Mouse (Mus musculus) heart, postnatal 4 days (tissue): ENCODE data around the gene C130026I21Rik. TPM values are rescaled to one million over a fixed set of nuclear protein-coding genes. Genes with fewer than 3 reads are reported as not detected.
"Not testable (repeated sequence)": the region's sequence is repeated elsewhere in the genome, so short reads cannot be mapped to it uniquely, and the experiment has no call there.

ENCODE experiments used
- DNase-seq: peaks from one replicate; pipeline ENCODE4 v3.0.0; 2021
- total RNA-seq, 2 experiments: library from RNA; stranded (reverse); gene quantifications; 2 replicates each; pipeline ENCODE4 v1.2.3; 2021

C130026I21Rik gene
- total RNA-seq, 2 experiments from 2014 or later = 0.68 to 1.2 TPM

DNA sequence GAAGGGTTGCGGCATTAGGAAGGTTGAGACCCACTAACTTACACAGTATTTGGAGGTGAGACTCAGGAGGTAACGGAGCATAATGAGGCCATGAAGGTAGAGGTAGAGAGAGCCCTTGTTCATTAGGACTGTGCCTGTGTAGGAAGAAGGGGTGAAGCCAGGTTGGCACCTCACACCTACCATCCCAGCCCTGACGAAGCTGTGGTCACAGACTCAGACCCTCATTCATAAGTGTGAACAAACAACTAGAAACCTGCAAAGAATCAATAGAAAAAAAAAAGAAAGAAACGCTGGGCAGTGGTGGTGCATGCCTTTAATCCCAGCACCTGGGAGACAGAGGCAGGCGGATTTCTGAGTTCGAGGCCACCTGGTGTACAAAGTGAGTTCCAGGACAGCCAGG is 152.0 kb downstream of the C130026I21Rik start:
- DNase-seq = not testable (repeated sequence)

DNA sequence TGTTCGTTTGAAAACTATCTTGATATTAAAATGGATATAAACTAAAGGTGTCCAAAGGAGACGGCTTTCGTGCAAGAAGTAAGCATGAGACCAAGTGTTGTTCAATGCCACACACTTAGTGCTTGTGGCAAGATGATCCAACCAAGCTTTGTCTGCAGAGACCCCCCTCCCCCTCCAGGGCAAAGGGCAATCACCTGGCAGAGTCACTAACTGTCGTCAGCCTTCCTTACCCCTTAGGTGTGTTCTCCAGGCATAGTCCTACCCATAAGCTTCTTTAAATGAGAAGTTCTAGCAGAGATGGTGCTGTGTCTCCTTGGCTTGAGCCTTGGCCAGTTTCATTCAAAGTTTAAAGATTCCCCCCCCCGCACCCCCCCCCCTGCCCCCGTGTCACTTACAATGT is 152.8 kb downstream of the C130026I21Rik start:
- peak; percentile 18 for DNase-seq

DNA sequence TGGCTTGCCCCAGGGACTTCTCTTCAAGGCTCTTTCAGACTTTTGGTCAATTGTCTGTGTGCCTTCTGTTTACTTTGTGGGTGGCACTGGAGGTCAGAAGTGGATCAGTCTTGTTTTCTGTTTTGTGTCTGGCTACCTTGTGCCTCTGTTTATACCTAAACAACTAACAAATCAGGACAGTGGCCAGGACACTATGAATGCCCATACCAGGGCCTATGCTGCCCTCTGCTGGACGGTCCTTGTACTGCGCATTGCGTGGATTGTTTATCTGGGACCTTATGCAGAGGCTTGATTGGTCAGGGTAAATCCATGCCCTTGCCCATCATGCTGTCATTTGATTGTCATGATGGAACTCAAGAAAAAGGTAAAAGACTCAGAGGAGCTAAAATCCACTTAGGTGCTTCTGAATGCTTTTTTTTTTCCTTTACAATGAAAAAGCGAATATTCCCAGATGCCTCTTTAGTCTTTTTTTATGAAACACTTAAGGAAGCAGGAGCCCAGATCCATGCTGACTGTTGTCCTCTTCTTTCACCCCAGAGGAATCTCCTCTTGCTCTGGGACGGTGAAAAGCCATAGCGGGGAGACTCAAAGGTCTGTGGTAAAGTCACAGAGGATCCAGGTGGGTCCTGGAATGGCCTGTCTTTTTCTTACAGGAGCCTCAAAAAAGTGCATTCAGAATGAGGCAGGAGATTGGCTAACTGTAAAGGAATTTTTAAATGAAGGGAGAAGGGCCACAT is 155.5 kb downstream of the C130026I21Rik start:
- DNase-seq = peak; percentile 42

DNA sequence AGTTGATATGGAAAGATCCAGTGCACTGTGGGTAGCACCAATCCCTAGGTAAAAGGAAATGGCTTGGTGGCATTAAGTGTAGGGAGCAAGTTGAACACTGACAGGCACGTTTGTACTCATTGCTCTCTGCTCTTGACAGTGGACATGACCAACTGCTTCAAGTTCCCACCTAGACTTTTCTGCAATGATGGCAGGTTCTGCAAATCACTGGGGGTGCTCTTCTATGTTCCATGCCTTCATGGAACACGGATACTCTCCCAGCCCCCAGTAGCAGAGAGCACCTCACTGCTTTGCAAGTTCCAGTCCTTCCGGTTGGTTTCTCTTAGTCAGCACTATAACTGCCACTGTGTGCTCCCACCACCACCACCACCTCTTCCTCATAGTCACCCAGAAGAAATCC is 156.3 kb downstream of the C130026I21Rik start:
- not testable (repeated sequence) for DNase-seq

DNA sequence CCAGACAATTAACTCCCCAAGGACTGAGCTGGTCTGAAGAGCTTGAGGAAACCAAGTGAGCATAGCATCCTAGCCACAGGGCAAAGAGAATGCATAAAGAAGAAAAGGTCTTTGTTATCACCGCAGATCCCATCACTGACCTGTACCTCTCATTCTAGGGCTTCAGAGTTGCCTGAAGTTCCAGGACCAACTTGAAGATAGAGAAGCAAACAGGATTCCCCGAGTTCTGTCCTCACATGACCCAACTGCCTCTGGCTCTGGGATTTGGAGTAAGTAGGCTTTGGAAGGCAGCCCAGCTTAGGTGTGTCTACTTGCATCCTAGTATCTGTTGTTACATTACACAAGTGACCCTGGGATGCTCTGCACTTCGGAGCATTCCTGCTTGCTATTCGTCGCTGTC is 157.5 kb downstream of the C130026I21Rik start:
- DNase-seq = not testable (repeated sequence)

DNA sequence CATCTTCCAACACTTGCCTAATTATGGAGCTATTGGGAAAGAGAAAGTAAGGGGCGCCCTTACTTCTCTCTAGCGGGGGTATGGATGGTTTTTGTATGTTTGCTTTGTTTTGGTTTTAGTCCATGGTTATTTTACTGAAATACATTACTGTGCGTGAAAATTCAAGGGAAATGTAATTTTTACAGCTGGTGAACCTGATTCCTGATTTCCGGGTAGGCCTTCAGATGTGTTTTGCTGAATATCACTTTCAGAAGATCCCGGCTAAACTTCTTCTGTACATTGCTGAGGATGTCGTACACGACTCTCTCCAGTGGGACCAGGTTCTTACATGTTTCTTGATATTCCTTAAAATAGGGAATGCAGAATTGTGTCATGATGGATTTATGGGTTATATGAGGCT is 158.1 kb downstream of the C130026I21Rik start:
- not testable (repeated sequence) for DNase-seq

DNA sequence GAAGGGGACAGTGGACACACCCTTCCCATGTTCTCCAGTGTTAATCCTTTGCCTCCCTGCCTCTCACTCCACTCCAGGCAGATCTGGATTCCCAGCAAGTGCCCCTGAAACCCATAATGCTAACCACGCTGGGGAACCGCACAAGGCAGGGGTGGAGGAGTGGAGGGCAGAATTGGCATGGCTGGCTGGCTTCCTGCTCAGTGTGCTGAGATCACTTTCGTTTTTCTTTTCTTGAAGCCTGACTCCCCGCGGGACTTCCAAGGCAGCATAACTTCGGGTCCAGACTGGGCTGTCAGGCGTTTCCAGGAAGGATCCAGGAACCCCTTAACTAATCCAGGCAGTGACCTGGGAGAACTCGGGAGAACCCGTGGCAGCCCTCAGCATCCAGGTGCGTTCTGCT is 158.8 kb downstream of the C130026I21Rik start:
- DNase-seq = peak; percentile 14

DNA sequence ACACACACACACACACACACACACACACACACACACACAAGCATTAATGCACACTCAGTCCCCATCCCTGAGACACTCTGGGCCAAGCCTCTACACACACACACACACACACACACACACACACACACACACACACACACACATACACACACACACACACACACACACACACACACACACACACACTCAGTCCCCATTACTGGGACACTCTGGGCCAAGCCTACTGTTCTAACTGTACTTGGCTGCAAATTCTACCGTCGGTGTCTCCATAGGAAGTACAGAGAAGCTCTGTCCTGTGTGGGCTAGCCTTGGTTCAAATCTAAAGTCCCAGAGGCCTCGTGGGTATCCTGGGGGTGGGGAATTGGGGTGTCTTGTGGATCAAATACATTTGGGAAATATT is 159.5 kb downstream of the C130026I21Rik start:
- not testable (repeated sequence) for DNase-seq

DNA sequence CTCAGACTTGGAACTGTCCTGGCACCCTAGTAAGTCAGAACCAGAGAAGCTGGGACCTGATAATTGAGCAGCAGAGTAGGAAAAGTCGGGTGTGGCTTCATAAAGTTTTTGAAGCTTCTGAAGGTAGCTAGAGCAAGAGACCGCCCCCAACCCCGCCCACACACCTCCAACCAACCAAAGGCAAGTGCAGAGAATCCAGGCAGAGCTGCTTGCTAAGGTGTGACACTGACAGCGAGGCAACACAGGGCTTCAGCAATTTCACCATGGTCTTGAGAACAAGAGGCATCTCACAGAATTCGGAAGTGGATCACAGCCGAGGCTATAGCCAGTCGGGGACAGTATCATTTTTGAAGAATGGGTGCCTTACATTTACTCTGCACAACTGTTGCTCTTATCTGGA is 160.6 kb downstream of the C130026I21Rik start, which contains the start of gene A530032D15Rik:
Gene A530032D15Rik (minus strand): TSS at position 101 of the 400 bp plus-strand sequence.
- not testable (repeated sequence) for DNase-seq

DNA sequence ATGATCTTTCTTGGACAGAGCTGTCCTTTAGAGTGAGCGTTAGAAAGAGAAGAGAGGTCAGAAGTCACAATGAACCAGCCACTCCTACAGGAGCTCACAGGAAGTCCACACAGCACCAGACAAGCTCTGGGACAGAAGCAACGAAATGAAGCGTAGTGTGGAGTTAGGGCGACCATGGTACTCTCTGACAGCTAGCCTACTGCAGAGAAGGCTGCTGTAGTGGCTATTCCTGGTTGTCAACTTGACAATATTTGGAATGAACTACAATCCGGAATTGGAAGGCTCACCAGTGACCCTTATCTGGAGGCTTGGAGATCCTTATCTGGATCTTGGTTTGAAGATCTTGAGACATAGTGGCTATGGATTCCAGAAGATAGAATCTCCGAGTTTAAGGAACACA is 164.4 kb downstream of the C130026I21Rik start:
- not testable (repeated sequence) for DNase-seq

DNA sequence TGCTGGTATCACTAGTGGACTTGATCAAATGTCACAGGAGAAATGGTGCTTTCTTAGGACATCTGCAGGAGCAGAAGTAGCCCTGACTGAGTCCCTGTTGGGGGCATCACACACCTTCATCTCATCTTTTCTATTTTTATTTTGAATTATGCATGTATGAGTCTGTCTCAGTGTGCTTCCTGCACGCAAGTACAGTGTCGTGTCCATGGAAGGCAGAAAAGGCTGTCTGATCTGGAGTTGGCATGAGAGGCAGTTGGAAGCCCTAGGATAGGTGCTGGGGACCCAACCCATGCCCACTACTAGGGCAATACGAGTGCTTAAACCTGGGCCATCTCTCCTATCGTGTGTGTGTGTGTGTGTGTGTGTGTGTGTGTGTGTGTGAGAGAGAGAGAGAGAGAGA is 165.0 kb downstream of the C130026I21Rik start:
- peak; percentile 7 for DNase-seq

DNA sequence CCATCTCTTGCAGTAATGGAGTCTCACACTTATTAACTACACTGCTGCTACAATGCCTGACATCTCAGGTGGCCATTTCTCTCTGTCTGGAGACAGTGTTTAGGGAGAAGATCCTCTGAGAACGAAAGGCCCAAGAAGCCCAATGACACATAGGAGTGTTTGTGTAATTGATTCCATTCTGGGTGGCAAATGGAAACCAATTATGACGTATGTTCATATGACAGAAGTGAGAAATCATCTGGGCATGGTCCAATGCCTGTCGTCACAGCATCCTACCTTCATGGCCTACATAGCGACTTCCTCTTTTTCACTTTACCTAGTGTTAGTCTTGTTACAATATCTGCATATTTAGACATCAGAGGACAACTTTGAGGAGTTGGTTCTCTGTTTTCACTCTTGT is 168.6 kb downstream of the C130026I21Rik start:
- DNase-seq = not testable (repeated sequence)

DNA sequence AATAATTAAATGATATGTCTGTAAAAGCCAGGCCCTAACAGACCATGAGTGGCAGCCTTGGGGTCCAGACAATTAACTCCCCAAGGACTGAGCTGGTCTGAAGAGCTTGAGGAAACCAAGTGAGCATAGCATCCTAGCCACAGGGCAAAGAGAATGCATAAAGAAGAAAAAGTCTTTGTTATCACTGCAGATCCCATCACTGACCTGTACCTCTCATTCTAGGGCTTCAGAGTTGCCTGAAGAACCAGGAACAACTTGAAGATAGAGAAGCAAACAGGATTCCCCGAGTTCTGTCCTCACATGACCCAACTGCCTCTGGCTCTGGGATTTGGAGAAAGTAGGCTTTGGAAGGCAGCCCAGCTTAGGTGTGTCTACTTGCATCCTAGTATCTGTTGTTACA is 170.5 kb downstream of the C130026I21Rik start, which contains the start of gene Gm10553:
Gene Gm10553 (plus strand): TSS at position 301 of the 400 bp plus-strand sequence.
- DNase-seq = not testable (repeated sequence)

DNA sequence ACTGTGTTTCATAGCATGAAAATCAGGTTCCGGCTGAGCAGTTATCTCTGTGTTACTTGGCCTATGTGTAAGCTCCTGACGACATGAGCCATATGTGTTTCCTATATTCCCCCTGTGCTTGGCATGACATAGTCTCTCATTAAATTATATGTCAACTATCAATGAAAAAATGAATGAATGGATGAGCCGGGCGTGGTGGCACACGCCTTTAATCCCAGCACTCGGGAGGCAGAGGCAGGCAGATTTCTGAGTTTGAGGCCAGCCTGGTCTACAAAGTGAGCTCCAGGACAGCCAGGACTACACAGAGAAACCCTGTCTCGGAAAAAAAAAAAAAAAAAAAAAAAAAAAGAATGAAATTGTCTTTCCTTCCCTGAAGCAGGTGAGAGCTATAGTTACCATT is 171.3 kb downstream of the C130026I21Rik start:
- not testable (repeated sequence) for DNase-seq

DNA sequence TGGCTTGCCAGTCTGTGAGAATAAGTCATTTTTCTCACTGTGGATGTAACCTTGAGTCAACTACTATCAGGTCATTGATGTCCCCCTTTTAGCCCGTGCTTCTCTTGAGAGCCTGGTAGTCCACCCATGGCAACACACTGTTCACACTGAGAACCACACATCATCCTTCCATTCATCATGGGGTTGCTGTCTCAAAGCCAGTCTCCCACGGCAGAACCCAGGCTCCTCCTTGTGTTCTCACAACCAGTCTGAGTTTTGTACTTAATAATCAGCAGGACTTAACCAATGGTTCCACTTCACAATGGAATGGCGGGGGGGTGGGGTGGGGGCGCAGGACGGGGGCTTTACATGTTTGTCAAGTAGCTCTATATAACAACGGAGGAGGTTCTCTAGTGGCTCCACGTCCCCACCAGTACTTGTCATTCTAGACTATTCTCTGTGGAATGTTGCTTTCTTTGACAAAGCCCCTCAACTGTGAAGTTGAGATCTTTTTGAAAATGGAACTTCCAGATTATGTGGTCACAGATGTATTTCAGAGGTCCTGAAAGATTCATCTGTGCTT is 177.3 kb downstream of the C130026I21Rik start:
- DNase-seq = not testable (repeated sequence)

DNA sequence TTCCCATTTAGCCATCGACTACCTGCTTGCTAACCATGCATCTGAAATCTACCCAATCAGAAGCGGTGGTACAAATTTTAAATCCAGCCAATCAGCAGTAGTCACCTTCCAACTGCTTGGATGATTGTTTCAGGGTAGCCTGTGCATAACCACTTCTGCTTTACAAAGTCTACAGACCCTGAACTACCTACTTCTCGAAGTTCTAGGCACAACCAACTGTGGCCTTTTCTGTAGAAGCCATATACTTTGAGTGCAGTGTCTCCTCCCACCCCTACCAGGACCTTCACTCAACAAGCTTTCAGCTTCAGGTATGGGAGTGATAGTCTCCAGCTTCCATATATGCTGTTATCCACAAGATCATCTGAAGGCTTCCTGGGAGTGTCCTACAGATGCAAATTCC is 178.2 kb downstream of the C130026I21Rik start:
- DNase-seq = not testable (repeated sequence)

DNA sequence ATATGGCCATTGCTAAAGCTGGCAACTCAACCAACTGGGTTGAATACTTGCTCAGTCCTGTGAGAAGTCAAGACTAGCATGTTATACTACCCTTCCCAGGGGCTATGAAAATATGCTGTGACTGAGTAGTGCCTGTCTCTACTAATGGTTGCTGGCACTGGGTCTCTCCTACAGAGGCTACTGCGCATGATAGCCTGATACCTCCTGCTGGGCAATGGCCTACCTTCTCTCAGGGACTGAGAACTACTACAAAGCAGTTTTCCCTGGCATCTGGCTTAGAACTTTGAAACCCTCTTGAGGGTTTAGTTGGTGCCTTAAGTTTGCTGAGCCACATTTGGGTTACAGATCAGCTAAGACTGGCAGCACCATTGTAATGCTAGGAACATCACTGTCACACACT is 184.2 kb downstream of the C130026I21Rik start:
- DNase-seq = not testable (repeated sequence)

DNA sequence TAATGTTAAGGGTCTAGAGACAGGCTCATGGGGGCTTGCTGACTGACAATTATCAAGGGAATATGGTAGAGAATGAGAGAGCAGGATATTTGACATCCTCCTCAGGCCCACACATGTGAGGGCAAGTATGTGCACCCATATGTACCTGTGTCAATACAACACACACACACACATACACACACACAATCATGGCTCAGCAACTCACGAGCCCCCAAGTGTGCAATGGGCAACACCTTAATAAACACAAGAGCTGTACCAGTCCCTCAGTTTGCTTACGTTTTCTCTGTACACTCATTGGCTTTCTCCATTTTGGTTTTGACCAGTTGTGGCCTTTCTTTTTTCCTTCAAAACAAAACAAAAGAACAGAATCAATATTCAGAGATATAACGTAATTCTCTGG is 185.6 kb downstream of the C130026I21Rik start:
- not testable (repeated sequence) for DNase-seq

DNA sequence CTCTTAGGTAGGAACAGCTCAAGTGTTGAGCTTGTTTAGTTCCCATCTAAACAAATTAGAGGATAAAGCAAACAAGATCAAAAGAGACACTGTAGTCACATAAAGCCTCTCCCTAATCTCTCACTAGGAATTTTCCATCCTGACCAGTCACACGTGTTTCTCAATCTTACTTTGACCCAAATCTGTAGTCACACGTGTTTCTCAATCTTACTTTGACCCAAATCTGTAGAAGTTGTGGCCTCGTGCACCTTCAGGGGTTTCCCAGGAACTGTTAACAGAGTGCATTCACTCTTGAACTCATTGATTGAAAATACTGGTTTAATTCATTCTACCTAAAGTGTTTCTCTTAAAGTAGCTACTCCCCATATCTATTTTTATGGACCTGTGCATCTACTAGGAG is 197.3 kb downstream of the C130026I21Rik start:
- DNase-seq = not testable (repeated sequence)

DNA sequence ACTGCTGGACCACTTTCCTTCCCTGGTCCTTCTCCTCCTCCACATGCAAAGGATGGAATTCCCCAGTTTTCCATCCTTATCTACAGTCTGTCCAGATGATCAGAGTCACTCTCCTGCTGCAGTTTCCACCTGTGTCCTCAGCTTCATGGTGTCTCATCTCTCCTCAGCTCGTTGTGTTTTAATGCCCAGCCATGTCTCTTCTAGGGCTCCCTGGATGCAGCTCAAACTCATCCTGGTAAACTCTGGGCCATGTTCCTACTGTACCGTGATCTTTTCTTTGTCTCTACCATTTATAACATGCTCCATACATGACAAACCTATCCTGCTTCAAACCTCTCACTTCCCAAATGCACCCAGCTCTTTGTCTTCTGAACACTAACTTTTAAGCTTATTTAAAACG is 198.7 kb downstream of the C130026I21Rik start:
- DNase-seq = not testable (repeated sequence)

DNA sequence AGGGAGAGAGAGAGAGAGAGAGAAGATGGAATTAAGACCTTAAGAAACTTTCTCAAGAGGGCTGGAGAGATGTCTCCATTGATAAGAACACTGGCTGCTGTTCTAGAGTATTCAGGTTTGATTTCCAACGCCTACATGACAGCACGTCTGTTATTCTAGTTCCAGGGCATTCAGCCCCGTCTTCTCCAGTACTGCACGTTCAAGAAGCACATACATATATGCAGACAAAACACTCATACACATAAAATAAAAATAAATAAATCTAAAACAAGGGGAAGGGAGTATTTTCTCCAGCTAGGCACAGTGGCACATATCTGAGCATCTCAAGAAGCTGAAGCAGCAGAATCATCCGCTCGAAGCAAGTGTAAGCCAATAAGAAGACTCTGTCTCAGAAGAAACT is 234.6 kb downstream of the C130026I21Rik start:
- not testable (repeated sequence) for DNase-seq

DNA sequence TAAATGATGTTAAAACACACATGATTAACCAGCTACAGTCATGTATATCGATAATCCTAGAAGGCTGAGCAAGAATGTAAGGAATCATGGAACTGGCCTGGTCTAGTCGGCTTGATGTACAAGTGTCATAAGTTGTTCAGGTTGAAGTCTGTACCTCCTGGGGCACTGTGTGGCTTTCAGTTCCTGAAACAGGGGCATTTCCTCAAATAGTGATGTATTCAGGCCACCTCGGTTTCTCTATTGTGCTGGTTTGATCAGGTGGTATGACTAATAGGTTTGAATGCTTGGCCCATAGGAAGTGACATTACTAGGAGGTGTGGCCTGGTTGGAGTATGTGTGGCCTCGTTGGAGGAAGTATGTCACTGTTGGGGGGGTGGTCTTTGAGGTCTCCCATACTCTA is 236.0 kb downstream of the C130026I21Rik start:
- not testable (repeated sequence) for DNase-seq

DNA sequence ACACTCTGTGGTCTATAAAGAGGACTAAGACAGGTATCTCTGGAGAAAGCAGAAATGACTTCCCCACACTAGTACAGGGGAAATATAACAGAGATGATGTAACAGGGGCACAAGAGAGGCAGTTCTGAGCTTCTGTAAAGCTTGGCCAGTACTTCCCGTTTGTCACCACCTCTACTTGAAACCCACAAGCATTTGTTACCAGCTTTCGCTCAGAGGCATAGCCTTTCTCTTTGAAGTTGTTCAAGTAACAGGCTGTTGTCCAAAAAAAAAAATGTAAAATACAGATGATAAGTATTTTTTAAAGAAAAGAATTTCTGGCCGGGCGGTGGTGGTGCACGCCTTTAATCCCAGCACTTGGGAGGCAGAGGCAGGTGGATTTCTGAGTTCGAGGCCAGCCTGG is 236.8 kb downstream of the C130026I21Rik start:
- not testable (repeated sequence) for DNase-seq

DNA sequence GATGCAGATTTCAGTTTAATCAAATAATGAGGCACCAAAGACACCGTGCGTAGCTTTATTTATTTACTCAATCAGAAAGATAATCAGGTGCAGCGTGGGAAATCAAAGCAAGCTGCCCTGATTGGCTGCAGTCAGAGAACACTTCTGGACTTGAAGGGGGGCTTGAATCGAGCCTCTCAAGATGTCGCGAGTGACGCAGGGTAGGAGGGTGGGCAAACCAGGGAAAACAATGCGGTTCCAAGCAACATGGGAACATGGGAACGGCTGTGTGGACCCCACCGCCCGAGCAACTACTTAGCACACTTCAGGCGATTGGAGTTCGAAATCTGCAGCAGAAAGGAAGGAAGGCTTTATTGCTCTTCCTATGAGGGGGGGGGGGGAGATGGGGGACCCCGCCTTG is 240.2 kb downstream of the C130026I21Rik start:
- DNase-seq = not testable (repeated sequence)
